18 mouse cellular contexts compared by ENCODE assay signal in genomic region chr2:156735761-156736335, GRCm38 (mm10). TPM values are rescaled to one million over a fixed set of nuclear protein-coding genes. Genes with fewer than 3 reads are reported as not detected.
DNase-seq lines count a peak whose midpoint lies in the region; ATAC-seq lines count a peak whose summit lies in the region.
"Had no signal": no experiment of that assay in that cellular context is flagged by ENCODE, and none has a peak within 500 bp of the region (broad histone marks: within the 10 kb centered on the region; RNA-seq: fewer than 3 reads in every experiment).

No protein-coding gene starts in this region.

- peak overlapping the region; percentile 72 for H3K27ac ChIP-seq in heart, embryonic 10.5 days
- H3K27ac ChIP-seq in hindbrain, embryonic 10.5 days: no peak overlapping the region
- no peak overlapping the region for H3K27ac ChIP-seq in hindbrain, embryonic 14.5 days
- H3K27ac ChIP-seq: hindbrain, embryonic 12.5 days; intestine, embryonic 15.5 days; limb, embryonic 15.5 days; neural tube, embryonic 12.5 days had no signal

- ATAC-seq in hindbrain, embryonic 14.5 days (ENCODE audit: low FRiP score): no peak
- ATAC-seq: CD4-positive, CD25-positive, alpha-beta regulatory T cell, adult 4 months; intestine, embryonic 15.5 days had no signal

- no peak for DNase-seq in heart, embryonic 10.5 days (ENCODE audit: low spot score)
- DNase-seq in heart, adult 18-20 months: no peak
- peak; percentile 26 for DNase-seq in hindbrain, embryonic 10.5 days (ENCODE audit: low spot score)
- no peak for DNase-seq in hindbrain, embryonic 14.5 days (ENCODE audit: low spot score)
- peak; percentile 55 for DNase-seq in NIH3T3 (ENCODE audit: low read depth)
- DNase-seq in cerebellum, adult 9-11 months: peak; percentile 56
- no peak for DNase-seq in frontal cortex, postnatal 36 days (ENCODE audit: low spot score in 2 of 2)
- DNase-seq: adrenal gland, adult 2 months; gastrocnemius, postnatal 14 days; lung, postnatal 10 days; thymus, postnatal 4 days had no signal

- H3K9me3 ChIP-seq in heart, embryonic 10.5 days: no peaks in the 10 kb centered on the region
- no peaks in the 10 kb centered on the region for H3K9me3 ChIP-seq in hindbrain, embryonic 10.5 days
- no peaks in the 10 kb centered on the region for H3K9me3 ChIP-seq in hindbrain, embryonic 14.5 days (ENCODE audit: control insufficient read depth, low read length)
- H3K9me3 ChIP-seq: G1E; hindbrain, embryonic 12.5 days; intestine, embryonic 15.5 days; kidney, embryonic 15.5 days; limb, embryonic 15.5 days; neural tube, embryonic 12.5 days had no signal

- H3K27me3 ChIP-seq in heart, embryonic 10.5 days (ENCODE audit: insufficient read depth, poor library complexity, severe bottlenecking): no peaks in the 10 kb centered on the region
- H3K27me3 ChIP-seq in hindbrain, embryonic 10.5 days (ENCODE audit: insufficient read depth, poor library complexity, severe bottlenecking): no peaks in the 10 kb centered on the region
- no peaks in the 10 kb centered on the region for H3K27me3 ChIP-seq in hindbrain, embryonic 14.5 days (ENCODE audit: control insufficient read depth, insufficient read depth, low read length)
- H3K27me3 ChIP-seq: hindbrain, embryonic 12.5 days; intestine, embryonic 15.5 days; kidney, embryonic 15.5 days; limb, embryonic 15.5 days; neural tube, embryonic 12.5 days had no signal

- no peaks in the 10 kb centered on the region for H3K36me3 ChIP-seq in heart, embryonic 10.5 days
- peaks cover 35% of the 10 kb centered on the region for H3K36me3 ChIP-seq in hindbrain, embryonic 10.5 days
- no peaks in the 10 kb centered on the region; the same call in 1 of the 2 replicates for H3K36me3 ChIP-seq in hindbrain, embryonic 14.5 days (replicated peaks; ENCODE audit: control insufficient read depth, insufficient read depth)
- H3K36me3 ChIP-seq: hindbrain, embryonic 12.5 days; intestine, embryonic 15.5 days; kidney, embryonic 15.5 days had no signal

- H3K4me3 ChIP-seq in heart, embryonic 10.5 days: peak overlapping the region; percentile 20; the same call in 1 of the 2 replicates
- H3K4me3 ChIP-seq in hindbrain, embryonic 10.5 days: no peak overlapping the region
- H3K4me3 ChIP-seq in hindbrain, embryonic 14.5 days (replicated peaks; ENCODE audit: low read length): no peak overlapping the region
- H3K4me3 ChIP-seq: hindbrain, embryonic 12.5 days; intestine, embryonic 15.5 days; kidney, embryonic 15.5 days; limb, embryonic 15.5 days; neural tube, embryonic 12.5 days had no signal

- 51% methylated on average over 3 of the region's 3 CpGs for WGBS in heart, embryonic 10.5 days
- WGBS in hindbrain, embryonic 10.5 days: 79% methylated on average over 3 of the region's 3 CpGs
- WGBS in hindbrain, embryonic 14.5 days: 69% methylated on average over 3 of the region's 3 CpGs

- no peak overlapping the region for H3K9ac ChIP-seq in hindbrain, embryonic 14.5 days
- H3K9ac ChIP-seq: hindbrain, embryonic 12.5 days; kidney, embryonic 15.5 days; limb, embryonic 15.5 days had no signal

- no peak overlapping the region for H3K4me2 ChIP-seq in hindbrain, embryonic 14.5 days (replicated peaks)
- H3K4me2 ChIP-seq: hindbrain, embryonic 12.5 days; intestine, embryonic 15.5 days; kidney, embryonic 15.5 days; limb, embryonic 15.5 days; neural tube, embryonic 12.5 days had no signal

- H3K4me1 ChIP-seq in heart, embryonic 10.5 days: peaks cover 83% of the 10 kb centered on the region
- peaks cover 59% of the 10 kb centered on the region for H3K4me1 ChIP-seq in hindbrain, embryonic 10.5 days (replicated peaks)
- H3K4me1 ChIP-seq in hindbrain, embryonic 14.5 days (replicated peaks; ENCODE audit: control insufficient read depth, insufficient read depth, low read length): peaks cover 20% of the 10 kb centered on the region

RNA-seq across cellular contexts. Expression of gene Myl9, which starts 39.4 kb away (rescaled TPM):
- 1,471 and 1,998 TPM in 2 replicates for polyA plus RNA-seq in heart, embryonic 10.5 days (2016; fragmentation: Nextera tagmentation; extraction: Ambion mirVana)
- total RNA-seq in heart, adult 18-20 months (2021): 10 to 100 TPM; 70.9 to 74.6 TPM
- polyA plus RNA-seq in hindbrain, embryonic 10.5 days (2016; fragmentation: Nextera tagmentation; extraction: Ambion mirVana): 86.1 and 126 TPM in 2 replicates
- polyA plus RNA-seq in hindbrain, embryonic 14.5 days (2014; fragmentation: Nextera tagmentation; extraction: Ambion mirVana): 41.4 and 47.1 TPM in 2 replicates
- polyA plus RNA-seq: CD4-positive, CD25-positive, alpha-beta regulatory T cell, adult 4 months had no signal

Comparison
In these comparisons a context has a peak if more than half of its experiments do, and no peak if none do; other contexts are left out.
1. DNase-seq: peak in hindbrain, embryonic 10.5 days (single experiment), NIH3T3 (single experiment) and cerebellum, adult 9-11 months (single experiment); none in heart, embryonic 10.5 days (single experiment), heart, adult 18-20 months (0 of 2), hindbrain, embryonic 14.5 days (single experiment) and frontal cortex, postnatal 36 days (0 of 2).
2. RNA of gene Myl9, which starts 39.4 kb away (polyA plus RNA-seq): 1,471 to 1,998 TPM in heart, embryonic 10.5 days; 86.1 to 126 TPM in hindbrain, embryonic 10.5 days and 41.4 to 47.1 TPM in hindbrain, embryonic 14.5 days; every median in the first group is over 10 times any median in the second.